Mouse (Mus musculus) embryonic facial prominence, embryonic 13.5 days (tissue): ENCODE results near the gene Kcnh8. TPM values are rescaled to one million over a fixed set of nuclear protein-coding genes. Genes with fewer than 3 reads are reported as not detected.

Experiments used
- ATAC-seq: fragments of 200-750 bp; cut with Nextera tagmentation; 2 replicates; pipeline ENCODE4 v1.8.0; 2017; ENCODE audit warnings: low read depth; ENCODE audit not compliant: insufficient number of reproducible peaks, insufficient read depth, low FRiP score, low TSS enrichment
- H3K27ac ChIP-seq: fragments of 300-500 bp; sonication (generic); 2 replicates; pipeline ENCODE4 v1.5.1; 2015; ENCODE audit warnings: moderate library complexity, mild to moderate bottlenecking, inconsistent platforms
- H3K27me3 ChIP-seq: fragments of 300-500 bp; sonication (generic); 2 replicates; pipeline ENCODE4 v1.6.1; 2015; ENCODE audit warnings: mild to moderate bottlenecking, inconsistent platforms
- H3K36me3 ChIP-seq: fragments of 300-500 bp; sonication (generic); 2 replicates; pipeline ENCODE4 v1.6.1; 2015; ENCODE audit warnings: mild to moderate bottlenecking, inconsistent platforms
- H3K4me1 ChIP-seq: fragments of 300-500 bp; sonication (generic); 2 replicates; pipeline ENCODE4 v1.6.1; 2015; ENCODE audit warnings: inconsistent platforms
- H3K4me2 ChIP-seq: fragments of 300-500 bp; sonication (generic); 2 replicates; pipeline ENCODE4 v1.6.1; 2015; ENCODE audit warnings: moderate library complexity, mild to moderate bottlenecking, inconsistent platforms
- H3K4me3 ChIP-seq: fragments of 300-500 bp; sonication (generic); 2 replicates; pipeline ENCODE4 v1.5.1; 2015; ENCODE audit warnings: mild to moderate bottlenecking, inconsistent platforms
- H3K9ac ChIP-seq: fragments of 300-500 bp; sonication (generic); 2 replicates; pipeline ENCODE4 v1.6.1; 2015; ENCODE audit warnings: mild to moderate bottlenecking, inconsistent platforms
- H3K9me3 ChIP-seq: fragments of 300-500 bp; sonication (generic); 2 replicates; pipeline ENCODE4 v1.6.1; 2016; ENCODE audit warnings: inconsistent platforms
- WGBS: fragments of 180-500 bp; shearing (Covaris S2); methylation state at CpG from one replicate; pipeline ENCODE4 v1.1.7; 2015; ENCODE audit warnings: mixed read lengths; 5-methylcytosine and 5-hydroxymethylcytosine counted together
- polyA plus RNA-seq: library from polyadenylated mRNA; unstranded; fragments of >200 nt; fragmentation: Nextera tagmentation; extraction: Ambion mirVana; gene quantifications from 2 replicates; pipeline ENCODE4 v1.2.1, GENCODE M21; 2015

Gene Kcnh8
- 0.52 and 0.67 TPM in 2 replicates for polyA plus RNA-seq

DNA sequence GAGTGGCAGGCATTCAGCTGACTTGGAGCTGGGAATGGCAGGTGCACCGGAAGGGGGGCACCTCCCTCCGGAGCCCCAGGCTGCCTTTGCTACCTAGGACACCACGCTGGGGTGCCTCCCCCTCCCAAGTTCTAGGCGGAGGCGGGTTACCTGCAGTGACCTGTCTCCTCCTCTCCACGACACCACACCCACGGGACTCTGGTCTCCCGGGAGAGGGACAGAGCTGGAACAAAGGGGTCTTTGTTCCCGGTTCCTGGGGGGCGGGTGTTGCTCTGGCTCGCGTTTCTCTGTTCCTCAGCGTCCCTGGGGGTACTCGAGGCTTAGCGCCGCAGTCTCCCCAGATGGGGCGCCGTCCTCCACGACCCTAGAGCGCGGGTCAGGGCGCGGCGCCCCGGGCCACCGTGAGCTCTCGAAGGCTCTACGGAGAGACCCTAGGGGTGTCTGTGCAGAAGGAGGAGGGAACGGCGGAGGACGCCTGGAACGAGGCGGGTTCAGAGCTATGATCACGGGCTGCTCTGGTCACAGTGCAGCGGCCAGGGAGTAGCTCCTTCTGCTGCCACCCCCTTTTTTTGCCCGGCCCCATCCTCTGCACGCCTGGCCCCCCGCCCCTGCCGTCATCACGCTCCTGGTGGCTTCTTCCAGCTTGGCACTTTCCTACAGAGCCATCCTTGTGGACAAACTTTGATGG, at the start of gene Kcnh8:
Gene Kcnh8 (plus strand): TSS at position 617 of the 688 bp plus-strand sequence.
- Histone ChIP-seq H3K36me3 (no peaks in the 10 kb centered on the region), H3K27me3 (peaks cover 47% of the 10 kb centered on the region), H3K4me2 (peak within 1 kb of the TSS; percentile 68), H3K27ac (no peak within 1 kb of the TSS), H3K4me3 (peak within 1 kb of the TSS; percentile 48), H3K9me3 (no peaks in the 10 kb centered on the region), H3K9ac (0 out of 2 replicates have a peak within 1 kb of the TSS, but pooled peaks have one; percentile 16), H3K4me1 (peaks cover 15% of the 10 kb centered on the region)
- ATAC-seq: peak; percentile 65; the same call in 1 of the 2 replicates
- under 1% methylated on average over 40 of the region's 40 CpGs for WGBS

DNA sequence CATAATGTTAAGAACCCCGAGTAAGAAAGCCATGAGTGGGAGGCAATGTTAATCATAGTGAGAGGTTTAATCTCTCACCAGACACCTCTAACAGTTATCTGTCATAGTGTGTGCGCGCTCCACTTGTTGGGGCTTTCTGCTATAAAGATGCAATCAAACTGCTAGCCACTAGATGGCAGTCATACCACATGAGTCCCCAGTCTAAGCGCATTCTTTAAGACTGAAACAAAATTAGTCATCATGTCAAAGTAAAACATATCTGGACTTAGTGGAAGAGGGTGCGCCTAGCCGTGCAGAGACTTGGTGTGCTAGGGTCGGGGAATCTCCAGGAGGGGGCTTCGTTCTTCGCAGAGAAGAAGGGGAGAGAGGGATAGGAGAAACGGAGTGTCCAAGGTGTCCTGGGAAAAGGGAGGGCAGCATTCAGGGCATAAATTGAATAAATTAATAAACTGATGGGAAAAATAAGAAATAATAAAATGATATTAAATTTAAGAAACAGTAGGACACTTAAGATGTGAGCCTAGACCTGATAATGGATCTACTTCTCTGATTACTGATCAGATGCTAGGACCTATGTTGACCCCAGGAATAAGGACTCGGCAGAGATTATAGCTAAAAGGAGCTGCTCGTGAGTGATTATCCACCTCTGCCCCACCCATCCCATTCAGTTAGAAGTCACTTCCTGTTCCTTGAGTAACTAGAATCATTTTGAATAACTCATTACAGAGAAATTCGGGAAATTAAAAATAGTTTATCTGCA, 42.4 kb upstream of the Kcnh8 start:
- peak; percentile 48; the same call in 1 of the 2 replicates for ATAC-seq
- H3K9me3 ChIP-seq: no peaks in the 10 kb centered on the region
- no peak overlapping the region for H3K4me3 ChIP-seq
- 28% methylated on average over 13 of the region's 13 CpGs for WGBS
- H3K36me3 ChIP-seq: no peaks in the 10 kb centered on the region
- no peak overlapping the region for H3K27ac ChIP-seq
- no peak overlapping the region for H3K4me2 ChIP-seq
- H3K4me1 ChIP-seq: no peaks in the 10 kb centered on the region
- no peaks in the 10 kb centered on the region for H3K27me3 ChIP-seq
- no peak overlapping the region for H3K9ac ChIP-seq

GRCm38 (mm10) chr17:52565467-52566155, 36.9 kb upstream of the Kcnh8 start:
- 42% methylated on average over 4 of the region's 4 CpGs for WGBS
- no peak for ATAC-seq
- no peak overlapping the region for H3K4me3 ChIP-seq

GRCm38 (mm10) chr17:52569584-52570270, 32.8 kb upstream of the Kcnh8 start:
- H3K4me1 ChIP-seq: no peaks in the 10 kb centered on the region
- no peak for ATAC-seq
- H3K4me3 ChIP-seq: no peak overlapping the region
- no peak overlapping the region for H3K4me2 ChIP-seq
- WGBS: 79% methylated on average over 4 of the region's 4 CpGs
- H3K27me3 ChIP-seq: no peaks in the 10 kb centered on the region
- H3K9ac ChIP-seq: no peak overlapping the region
- no peaks in the 10 kb centered on the region for H3K36me3 ChIP-seq
- H3K27ac ChIP-seq: no peak overlapping the region
- H3K9me3 ChIP-seq: no peaks in the 10 kb centered on the region

More at GRCm38 (mm10) chr17:52565467-52566155, 36.9 kb upstream of the Kcnh8 start:
- Histone ChIP-seq H3K4me1 (no peaks in the 10 kb centered on the region), H3K27ac (no peak overlapping the region), H3K9ac (no peak overlapping the region), H3K36me3 (no peaks in the 10 kb centered on the region), H3K9me3 (no peaks in the 10 kb centered on the region), H3K27me3 (no peaks in the 10 kb centered on the region), H3K4me2 (no peak overlapping the region)

DNA sequence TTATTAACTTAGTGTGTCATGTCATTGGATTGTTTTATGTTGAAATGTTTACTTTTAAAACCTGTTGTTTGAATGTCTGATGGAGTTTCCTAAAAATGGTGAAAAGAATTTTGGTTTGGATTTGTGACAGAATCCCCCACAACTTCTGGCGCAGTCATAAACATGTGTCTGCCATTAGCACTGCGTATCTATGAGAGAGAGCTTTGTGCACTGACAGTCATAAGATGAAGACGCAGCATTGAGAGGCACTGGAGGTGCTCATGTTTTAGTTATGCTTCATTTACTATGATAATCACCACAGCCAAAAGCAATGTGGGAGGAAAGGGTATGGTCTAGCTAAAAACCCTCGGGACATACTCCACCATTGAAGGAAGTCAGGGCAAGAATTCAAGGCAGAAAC, 30.3 kb upstream of the Kcnh8 start:
- H3K9ac ChIP-seq: no peak overlapping the region
- no peaks in the 10 kb centered on the region for H3K9me3 ChIP-seq
- H3K4me3 ChIP-seq: no peak overlapping the region
- H3K27ac ChIP-seq: no peak overlapping the region
- no peaks in the 10 kb centered on the region for H3K4me1 ChIP-seq
- no peaks in the 10 kb centered on the region for H3K36me3 ChIP-seq
- H3K27me3 ChIP-seq: no peaks in the 10 kb centered on the region
- no peak for ATAC-seq
- 32% methylated on average over 4 of the region's 4 CpGs for WGBS
- no peak overlapping the region for H3K4me2 ChIP-seq

GRCm38 (mm10) chr17:52591503-52592194, 10.9 kb upstream of the Kcnh8 start:
- no peak for ATAC-seq
- no peak overlapping the region for H3K9ac ChIP-seq
- WGBS: 77% methylated on average over 5 of the region's 5 CpGs

DNA sequence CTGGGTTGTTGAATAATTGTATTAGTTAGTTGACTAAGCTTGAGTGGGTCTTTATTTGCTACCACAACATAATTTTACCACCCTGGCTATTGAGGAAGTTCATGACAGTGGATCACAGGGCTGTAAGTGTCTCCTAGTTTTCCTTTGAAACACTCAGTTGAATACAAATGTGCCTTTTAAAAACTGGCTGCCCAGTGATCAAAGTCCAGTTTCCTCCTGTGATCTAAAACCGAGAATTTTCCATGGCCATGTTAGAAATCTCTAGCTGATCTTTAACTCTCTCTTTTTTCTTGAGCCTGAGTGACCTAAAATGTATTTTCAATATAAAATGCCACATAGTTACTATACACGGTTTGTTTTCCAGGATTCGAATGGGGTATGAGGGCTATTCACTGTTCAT, 3.4 kb upstream of the Kcnh8 start:
- H3K27me3 ChIP-seq: peaks cover 44% of the 10 kb centered on the region
- 84% methylated on average over 3 of the region's 3 CpGs for WGBS
- H3K27ac ChIP-seq: no peak overlapping the region
- H3K4me3 ChIP-seq: no peak overlapping the region
- H3K9me3 ChIP-seq: no peaks in the 10 kb centered on the region
- H3K4me1 ChIP-seq: peaks cover 15% of the 10 kb centered on the region
- ATAC-seq: no peak
- H3K4me2 ChIP-seq: no peak overlapping the region
- no peak overlapping the region for H3K9ac ChIP-seq
- no peaks in the 10 kb centered on the region for H3K36me3 ChIP-seq

More at GRCm38 (mm10) chr17:52591503-52592194, 10.9 kb upstream of the Kcnh8 start:
- no peak overlapping the region for H3K27ac ChIP-seq
- no peaks in the 10 kb centered on the region for H3K27me3 ChIP-seq
- no peaks in the 10 kb centered on the region for H3K9me3 ChIP-seq
- no peaks in the 10 kb centered on the region for H3K4me1 ChIP-seq
- no peak overlapping the region for H3K4me3 ChIP-seq
- no peaks in the 10 kb centered on the region for H3K36me3 ChIP-seq
- H3K4me2 ChIP-seq: no peak overlapping the region

- H3K4me2 ChIP-seq: peak overlapping the region; percentile 68
- peak overlapping the region; percentile 48 for H3K4me3 ChIP-seq
- no peak overlapping the region for H3K27ac ChIP-seq
- H3K27me3 ChIP-seq: peaks cover 47% of the 10 kb centered on the region
- H3K9me3 ChIP-seq: no peaks in the 10 kb centered on the region
- peak; percentile 76 for ATAC-seq
- under 1% methylated on average over 22 of the region's 22 CpGs for WGBS
- no peaks in the 10 kb centered on the region for H3K36me3 ChIP-seq
- H3K9ac ChIP-seq: peak overlapping the region; percentile 61; the same call in 1 of the 2 replicates
- H3K4me1 ChIP-seq: peaks cover 15% of the 10 kb centered on the region
Measured at GRCm38 (mm10) chr17:52600882-52601371, 1.6 kb upstream of the Kcnh8 start.

DNA sequence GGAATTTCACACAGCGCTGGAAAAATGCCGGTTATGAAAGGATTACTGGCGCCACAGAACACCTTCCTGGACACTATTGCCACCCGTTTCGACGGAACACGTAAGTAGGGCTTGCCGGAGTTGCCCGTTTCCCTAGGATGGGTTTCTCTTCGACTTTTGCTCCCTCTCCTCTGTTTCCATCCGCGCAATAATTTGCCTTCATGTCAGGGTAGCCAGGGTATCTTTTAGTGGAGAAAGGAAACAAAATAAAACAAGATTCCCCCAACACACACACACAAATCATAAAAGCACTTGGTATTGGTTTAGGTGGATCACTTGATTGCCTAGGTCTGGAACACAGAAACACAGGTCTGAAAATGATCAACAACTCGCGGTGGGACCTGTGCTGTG, 267 bp downstream of the Kcnh8 start:
- no peak overlapping the region for H3K27ac ChIP-seq
- H3K9me3 ChIP-seq: no peaks in the 10 kb centered on the region
- H3K4me1 ChIP-seq: peaks cover 15% of the 10 kb centered on the region
- H3K4me3 ChIP-seq: peak overlapping the region; percentile 29; the same call in 1 of the 2 replicates
- 1% methylated on average over 14 of the region's 14 CpGs for WGBS
- peaks cover 47% of the 10 kb centered on the region for H3K27me3 ChIP-seq
- peak overlapping the region; percentile 68 for H3K4me2 ChIP-seq
- H3K9ac ChIP-seq: no peak overlapping the region
- no peaks in the 10 kb centered on the region for H3K36me3 ChIP-seq
- ATAC-seq: no peak

- 0 out of 2 replicates have a peak overlapping the region, but pooled peaks have one; percentile 29 for H3K4me3 ChIP-seq
- no peaks in the 10 kb centered on the region for H3K36me3 ChIP-seq
- 2% methylated on average over 5 of the region's 5 CpGs for whole genome bisulfite sequencing
- no peak overlapping the region for H3K4me2 ChIP-seq
- peaks cover 47% of the 10 kb centered on the region for H3K27me3 ChIP-seq
- no peak overlapping the region for H3K27ac ChIP-seq
- no peaks in the 10 kb centered on the region for H3K9me3 ChIP-seq
- ATAC-seq: no peak
- peaks cover 15% of the 10 kb centered on the region for H3K4me1 ChIP-seq
- H3K9ac ChIP-seq: no peak overlapping the region
Measured at GRCm38 (mm10) chr17:52603411-52603810, 902 bp downstream of the Kcnh8 start.
